Mouse (Mus musculus): ENCODE data around the gene C1s2.

DNA sequence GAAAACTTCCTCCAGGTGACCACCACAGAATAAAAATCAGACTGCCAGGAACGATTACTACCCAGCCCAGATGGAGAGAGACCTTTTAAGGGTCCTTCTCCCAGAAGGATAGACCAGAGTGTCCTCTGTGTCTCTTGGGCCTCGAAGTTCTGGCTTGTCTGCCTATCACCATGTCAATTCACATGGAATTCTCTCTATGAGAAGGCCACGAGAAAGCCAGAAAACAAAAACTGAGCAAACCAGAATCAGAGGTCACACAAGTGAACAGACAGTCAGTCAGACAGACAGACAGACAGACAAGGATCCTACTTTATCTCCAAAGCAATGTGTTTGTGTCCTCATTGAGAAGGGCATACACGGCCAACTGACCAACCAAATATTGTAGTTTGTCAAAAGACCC lies 49.6 kb downstream of the C1s2 start:
- TF ChIP-seq CTCF (conservative IDR thresholded peaks at IDR 0.05; ENCODE audit: insufficient read depth, insufficient read length, low read depth, low read length) (no peak), POLR2A (IDR thresholded peaks at IDR 0.05; ENCODE audit: low read depth, low read length) (no peak)
